Mouse (Mus musculus): ENCODE results near the gene Lce3e. TPM values are rescaled to one million over a fixed set of nuclear protein-coding genes. Genes with fewer than 3 reads are reported as not detected.
A peak's percentile ranks its signal among the peaks of the same experiment; 100 is the strongest.

Lce3e gene
- total RNA-seq (2021) = not detected
- long read RNA-seq, experiment 1 = 0 reads
- long read RNA-seq, experiment 2 = 0 reads

GRCm38 (mm10) chr3:92966761-92967160 lies at the start of gene Lce3e:
Gene Lce3e, plus strand, starts transcription at chr3:92967061.
- no peak for DNase-seq (ENCODE audit: low spot score in 2 of 2)

GRCm38 (mm10) chr3:92920364-92920763 lies 46.5 kb upstream of the Lce3e start:
- DNase-seq (ENCODE audit: low spot score in 2 of 2) = peak; percentile 45 to 58

- no peak for DNase-seq (ENCODE audit: low spot score in 2 of 2)
These were observed 40.7 kb upstream of the Lce3e start, which contains the start of gene Lce3a for GRCm38 (mm10) chr3:92926130-92926529. Gene Lce3a, minus strand, starts transcription at chr3:92926230.

GRCm38 (mm10) chr3:92932679-92933078 lies 34.2 kb upstream of the Lce3e start, which contains the start of gene Lce3b:
Gene Lce3b, plus strand, starts transcription at chr3:92932979.
- DNase-seq (ENCODE audit: low spot score in 2 of 2) = no peak

GRCm38 (mm10) chr3:92944186-92944585 lies 22.7 kb upstream of the Lce3e start, which contains the start of gene Lce3c:
Gene Lce3c, plus strand, starts transcription at chr3:92944486.
- no peak for DNase-seq (ENCODE audit: low spot score in 2 of 2)

GRCm38 (mm10) chr3:92957090-92957489 lies 9.8 kb upstream of the Lce3e start, which contains the start of gene Lce3d:
Gene Lce3d, plus strand, starts transcription at chr3:92957390.
- DNase-seq (ENCODE audit: low spot score in 2 of 2) = no peak

GRCm38 (mm10) chr3:92978484-92978883 lies 11.6 kb downstream of the Lce3e start:
- DNase-seq (ENCODE audit: low spot score in 2 of 2) = no peak

GRCm38 (mm10) chr3:92991926-92992325 lies 25.1 kb downstream of the Lce3e start, which contains the start of gene Lce3f:
Gene Lce3f, plus strand, starts transcription at chr3:92992226.
- no peak for DNase-seq (ENCODE audit: low spot score in 2 of 2)

- peak; percentile 79 to 83 for DNase-seq (ENCODE audit: low spot score in 2 of 2)
These were observed 31.8 kb downstream of the Lce3e start for GRCm38 (mm10) chr3:92998691-92999090.

- no peak for DNase-seq (ENCODE audit: low spot score in 2 of 2)
These were observed 33.8 kb downstream of the Lce3e start for GRCm38 (mm10) chr3:93000621-93001020.

- DNase-seq (ENCODE audit: low spot score in 2 of 2) = no peak
These were observed 36.0 kb downstream of the Lce3e start for GRCm38 (mm10) chr3:93002843-93003242.

- DNase-seq (ENCODE audit: low spot score in 2 of 2) = peak; percentile 38 to 66
These were observed 47.5 kb downstream of the Lce3e start for GRCm38 (mm10) chr3:93014378-93014801.

- no peak for DNase-seq (ENCODE audit: low spot score in 2 of 2)
These were observed 48.0 kb downstream of the Lce3e start for GRCm38 (mm10) chr3:93014871-93015270.

- no peak for DNase-seq (ENCODE audit: low spot score in 2 of 2)
These were observed 48.7 kb downstream of the Lce3e start, which contains the start of gene Crct1 for GRCm38 (mm10) chr3:93015460-93016104. Gene Crct1, minus strand, starts transcription at chr3:93015687.

Other genes starting within 250 kb of the Lce3e start
- not detected for gene Lce1f, start 246.7 kb upstream of the Lce3e start, total RNA-seq (2021)
- gene Gm38119, start 228.0 kb upstream of the Lce3e start, total RNA-seq (2021) = not detected
- not detected for gene Lce1g, start 214.7 kb upstream of the Lce3e start, total RNA-seq (2021)
- not detected for gene Lce1h, start 202.0 kb upstream of the Lce3e start, total RNA-seq (2021)
- not detected for gene Lce1i, start 188.2 kb upstream of the Lce3e start, total RNA-seq (2021)
- gene Lce1j, start 176.5 kb upstream of the Lce3e start, total RNA-seq (2021) = not detected
- gene Lce1k, start 159.2 kb upstream of the Lce3e start, total RNA-seq (2021) = not detected
- not detected for gene Kprp, start 139.8 kb upstream of the Lce3e start, total RNA-seq (2021)
- gene Lce1l, start 115.8 kb upstream of the Lce3e start, total RNA-seq (2021) = not detected
- not detected for gene 2310050C09Rik, start 96.8 kb upstream of the Lce3e start, total RNA-seq (2021)
- not detected for gene Lce3a, start 40.8 kb upstream of the Lce3e start, total RNA-seq (2021)
- gene Lce3b, start 34.1 kb upstream of the Lce3e start, total RNA-seq (2021) = not detected
- not detected for gene Lce3c, start 22.6 kb upstream of the Lce3e start, total RNA-seq (2021)
- not detected for gene Lce3d, start 9.7 kb upstream of the Lce3e start, total RNA-seq (2021)
- not detected for gene Lce3f, start 25.2 kb downstream of the Lce3e start, total RNA-seq (2021)
- gene Crct1, start 48.6 kb downstream of the Lce3e start, total RNA-seq (2021) = not detected
- gene Lce1m, start 52.0 kb downstream of the Lce3e start, total RNA-seq (2021) = not detected
- gene Gm4858, start 101.8 kb downstream of the Lce3e start, total RNA-seq (2021) = not detected
- gene Crnn, start 177.7 kb downstream of the Lce3e start, total RNA-seq (2021) = not detected
- gene Flg2, start 230.2 kb downstream of the Lce3e start, total RNA-seq (2021) = not detected